Mouse (Mus musculus) limb, embryonic 13.5 days (tissue): ENCODE data around the gene 1810037I17Rik. TPM values are rescaled to one million over a fixed set of nuclear protein-coding genes. Genes with fewer than 3 reads are reported as not detected.
"Not testable (repeated sequence)": the region's sequence is repeated elsewhere in the genome, so short reads cannot be mapped to it uniquely, and the experiment has no call there.

Source experiments
- ATAC-seq: fragments of 200-750 bp; cut with Nextera tagmentation; 2 replicates; pipeline ENCODE4 v1.8.0; 2017; ENCODE audit warnings: low read depth, moderate number of reproducible peaks, moderate TSS enrichment; ENCODE audit not compliant: low FRiP score
- H3K27ac ChIP-seq: fragments of 300-500 bp; sonication (generic); 2 replicates; pipeline ENCODE4 v1.5.1; 2015; ENCODE audit warnings: inconsistent platforms, mild to moderate bottlenecking, moderate library complexity
- H3K27me3 ChIP-seq: fragments of 300-500 bp; sonication (generic); 2 replicates; pipeline ENCODE4 v1.6.1; 2015; ENCODE audit warnings: mild to moderate bottlenecking, inconsistent platforms
- H3K36me3 ChIP-seq: fragments of 300-500 bp; sonication (generic); 2 replicates; pipeline ENCODE4 v1.6.1; 2015; ENCODE audit warnings: inconsistent platforms, mild to moderate bottlenecking, moderate library complexity
- H3K4me1 ChIP-seq: fragments of 300-500 bp; sonication (generic); 2 replicates; pipeline ENCODE4 v1.6.1; 2015; ENCODE audit warnings: inconsistent platforms
- H3K4me2 ChIP-seq: fragments of 300-500 bp; sonication (generic); replicated peaks from 2 replicates; pipeline ENCODE4 v1.6.1; 2015; ENCODE audit warnings: inconsistent platforms, mild to moderate bottlenecking, moderate library complexity
- H3K4me3 ChIP-seq: fragments of 300-500 bp; sonication (generic); 2 replicates; pipeline ENCODE4 v1.5.1; 2015; ENCODE audit warnings: moderate library complexity, mild to moderate bottlenecking, inconsistent platforms
- H3K9ac ChIP-seq: fragments of 300-500 bp; sonication (generic); 2 replicates; pipeline ENCODE4 v1.6.1; 2015; ENCODE audit warnings: mild to moderate bottlenecking, inconsistent platforms
- H3K9me3 ChIP-seq: fragments of 300-500 bp; sonication (generic); 2 replicates; pipeline ENCODE4 v1.6.1; 2016; ENCODE audit warnings: inconsistent platforms
- WGBS: fragments of 180-500 bp; shearing (Covaris S2); methylation state at CpG from one replicate; pipeline ENCODE4 v1.1.7; 2015; 5-methylcytosine and 5-hydroxymethylcytosine counted together
- polyA plus RNA-seq: library from polyadenylated mRNA; unstranded; fragments of >200 nt; fragmentation: Nextera tagmentation; extraction: Ambion mirVana; gene quantifications from 2 replicates; pipeline ENCODE4 v1.2.1, GENCODE M21; 2015

Gene 1810037I17Rik
- polyA plus RNA-seq, 1 experiment from 2014 or later = 79.8 TPM

DNA sequence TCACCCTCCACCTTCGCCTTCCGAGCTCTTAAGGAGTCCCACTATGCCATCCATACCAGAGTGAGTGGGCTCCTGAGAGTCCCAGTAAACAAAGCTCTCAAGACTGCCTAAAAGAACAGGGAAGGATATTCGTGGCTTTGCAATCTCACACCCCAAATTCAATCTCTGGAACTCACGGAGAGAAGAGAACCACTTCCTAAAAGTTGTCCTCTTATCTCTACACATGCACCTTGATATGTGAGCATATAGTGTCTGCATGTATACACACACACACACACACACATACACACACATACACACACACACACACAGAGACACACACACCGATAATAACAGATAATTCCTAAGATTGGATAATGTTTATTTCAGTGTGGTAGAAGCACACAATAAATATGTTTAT, 8.5 kb upstream of the 1810037I17Rik start:
- H3K9ac ChIP-seq = no peak overlapping the region
- no peak overlapping the region for H3K4me3 ChIP-seq
- no peaks in the 10 kb centered on the region for H3K9me3 ChIP-seq
- no peak overlapping the region for H3K27ac ChIP-seq
- H3K36me3 ChIP-seq = no peaks in the 10 kb centered on the region
- H3K4me1 ChIP-seq = no peaks in the 10 kb centered on the region
- no peak overlapping the region for H3K4me2 ChIP-seq
- H3K27me3 ChIP-seq = no peaks in the 10 kb centered on the region
- ATAC-seq = no peak
- WGBS = 83% methylated on average over 5 of the region's 5 CpGs

DNA sequence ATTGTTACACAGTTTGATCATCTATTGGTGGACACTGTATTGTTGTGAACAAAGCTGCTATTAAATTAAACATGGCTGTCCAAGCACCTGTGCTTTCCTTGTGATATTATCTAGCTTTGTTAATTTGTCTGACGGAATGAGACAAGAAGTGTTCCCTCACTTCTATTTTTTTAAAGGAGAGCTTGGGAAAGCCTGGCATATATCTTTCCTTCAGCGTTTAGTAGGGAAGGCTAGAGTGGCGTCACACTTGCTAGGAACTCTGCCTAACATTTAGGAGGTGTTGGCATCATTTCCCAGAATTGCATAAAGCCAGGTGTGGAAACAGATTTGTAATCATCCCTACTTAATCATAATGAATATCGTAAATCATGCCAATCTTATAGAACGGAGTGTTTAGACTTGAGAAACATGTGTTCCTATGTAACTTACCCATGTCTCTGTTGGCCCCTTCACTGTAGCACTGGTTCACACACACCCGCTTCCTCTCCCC, 7.8 kb upstream of the 1810037I17Rik start:
- H3K9me3 ChIP-seq = no peaks in the 10 kb centered on the region
- 80% methylated on average over 6 of the region's 6 CpGs for WGBS

DNA sequence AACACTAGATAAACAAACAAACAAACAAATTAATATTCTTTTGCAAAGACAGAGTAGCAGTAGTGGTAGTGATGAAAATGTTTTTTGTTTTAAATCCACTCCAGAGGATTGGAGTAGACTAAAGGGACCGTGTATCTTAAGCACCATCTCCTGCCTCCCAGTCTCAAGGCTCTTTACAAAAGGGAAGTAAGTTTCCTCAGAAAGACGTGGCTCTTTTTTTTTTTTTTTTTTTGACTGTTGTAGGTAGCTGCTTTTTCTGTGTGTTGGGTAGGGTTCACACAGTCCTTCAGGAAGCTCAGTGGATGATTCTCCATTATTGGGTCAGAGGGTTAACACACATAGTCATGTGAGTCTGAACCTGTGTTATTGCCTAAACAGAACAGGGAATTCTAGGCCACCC, 5.3 kb upstream of the 1810037I17Rik start:
- no peak overlapping the region for H3K4me2 ChIP-seq
- WGBS = 81% methylated on average over 2 of the region's 2 CpGs
- no peak for ATAC-seq
- H3K9me3 ChIP-seq = no peaks in the 10 kb centered on the region
- H3K36me3 ChIP-seq = no peaks in the 10 kb centered on the region
- no peak overlapping the region for H3K4me3 ChIP-seq
- no peak overlapping the region for H3K9ac ChIP-seq
- H3K4me1 ChIP-seq = no peaks in the 10 kb centered on the region
- H3K27me3 ChIP-seq = no peaks in the 10 kb centered on the region
- no peak overlapping the region for H3K27ac ChIP-seq

More for the DNA sequence above, 7.8 kb upstream of the 1810037I17Rik start:
- no peaks in the 10 kb centered on the region for H3K4me1 ChIP-seq
- H3K9ac ChIP-seq = no peak overlapping the region
- H3K4me2 ChIP-seq = no peak overlapping the region
- H3K4me3 ChIP-seq = no peak overlapping the region
- no peak overlapping the region for H3K27ac ChIP-seq
- H3K36me3 ChIP-seq = no peaks in the 10 kb centered on the region
- no peak for ATAC-seq
- H3K27me3 ChIP-seq = no peaks in the 10 kb centered on the region

DNA sequence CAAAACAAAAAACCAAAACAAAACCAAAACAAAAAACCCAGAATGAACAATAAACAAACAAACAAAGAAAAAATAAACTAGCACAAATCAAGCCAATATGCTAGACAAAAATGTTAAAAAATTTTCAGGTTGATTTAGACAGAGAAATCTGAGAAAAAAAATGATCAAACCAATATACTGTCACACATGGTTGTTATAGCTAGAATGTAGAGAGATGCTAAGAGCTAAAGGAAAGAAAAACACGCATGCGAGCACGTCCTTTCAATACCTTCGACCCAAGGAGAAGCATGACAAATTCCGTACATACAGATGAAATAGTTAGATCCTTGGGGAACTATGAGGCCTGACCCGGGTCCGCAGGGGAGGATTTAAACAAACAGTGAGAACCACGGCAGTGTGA, 4.7 kb upstream of the 1810037I17Rik start, which contains the start of gene Gm10959:
Gene Gm10959, minus strand, starts transcription at position 101 of the 400 bp plus-strand sequence.
- Histone ChIP-seq H3K4me2 (no peak within 1 kb of the TSS), H3K4me1 (no peaks in the 10 kb centered on the region), H3K9me3 (no peaks in the 10 kb centered on the region), H3K9ac (no peak within 1 kb of the TSS), H3K36me3 (no peaks in the 10 kb centered on the region), H3K27me3 (no peaks in the 10 kb centered on the region), H3K4me3 (no peak within 1 kb of the TSS), H3K27ac (no peak within 1 kb of the TSS)
- 85% methylated on average over 8 of the region's 8 CpGs for WGBS
- ATAC-seq = no peak

DNA sequence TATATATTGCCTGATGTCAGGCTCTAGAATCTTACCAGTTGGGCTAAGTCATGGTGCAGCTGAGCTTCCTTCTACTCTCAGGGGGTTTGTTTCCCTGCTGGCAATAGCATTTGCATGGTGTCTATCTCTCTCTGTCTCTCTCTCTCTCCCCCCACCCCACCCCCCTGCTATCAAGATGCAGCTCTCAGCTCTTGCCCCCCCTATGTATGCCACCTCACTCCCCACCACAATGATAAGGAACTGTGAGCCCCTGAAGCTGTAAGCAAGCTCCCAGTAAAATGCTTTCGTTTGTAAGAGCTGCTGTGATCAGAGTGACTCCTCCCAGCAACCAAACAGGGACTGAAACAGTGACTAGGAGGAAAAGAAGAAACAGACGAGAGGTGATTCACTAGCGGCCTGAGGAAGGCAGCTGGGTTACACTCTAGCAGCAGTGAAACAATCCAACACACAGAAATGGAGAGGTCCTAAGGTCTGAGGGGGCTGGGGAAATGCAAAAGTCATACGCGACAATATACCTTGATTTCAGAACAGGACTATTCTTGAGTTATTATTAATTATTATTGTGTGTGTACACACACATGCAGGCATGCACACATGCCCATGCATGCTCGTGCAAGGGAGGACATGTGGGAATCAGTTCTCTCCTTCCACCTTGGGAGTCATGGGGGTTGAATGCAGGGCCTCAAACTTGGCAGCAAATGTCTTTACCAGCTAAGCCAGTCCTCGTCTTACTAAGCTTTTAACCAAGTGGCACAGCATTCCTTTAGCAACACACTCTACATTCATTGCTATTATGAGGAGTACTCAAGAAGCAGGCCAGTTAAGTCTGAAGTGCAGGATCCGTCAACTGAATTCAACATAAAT, 3.2 kb upstream of the 1810037I17Rik start:
- Histone ChIP-seq H3K36me3 (no peaks in the 10 kb centered on the region), H3K9me3 (no peaks in the 10 kb centered on the region), H3K4me3 (no peak overlapping the region), H3K4me1 (peaks cover 4% of the 10 kb centered on the region), H3K4me2 (no peak overlapping the region), H3K27me3 (no peaks in the 10 kb centered on the region), H3K27ac (no peak overlapping the region), H3K9ac (no peak overlapping the region)
- ATAC-seq = no peak
- WGBS = 63% methylated on average over 8 of the region's 8 CpGs

DNA sequence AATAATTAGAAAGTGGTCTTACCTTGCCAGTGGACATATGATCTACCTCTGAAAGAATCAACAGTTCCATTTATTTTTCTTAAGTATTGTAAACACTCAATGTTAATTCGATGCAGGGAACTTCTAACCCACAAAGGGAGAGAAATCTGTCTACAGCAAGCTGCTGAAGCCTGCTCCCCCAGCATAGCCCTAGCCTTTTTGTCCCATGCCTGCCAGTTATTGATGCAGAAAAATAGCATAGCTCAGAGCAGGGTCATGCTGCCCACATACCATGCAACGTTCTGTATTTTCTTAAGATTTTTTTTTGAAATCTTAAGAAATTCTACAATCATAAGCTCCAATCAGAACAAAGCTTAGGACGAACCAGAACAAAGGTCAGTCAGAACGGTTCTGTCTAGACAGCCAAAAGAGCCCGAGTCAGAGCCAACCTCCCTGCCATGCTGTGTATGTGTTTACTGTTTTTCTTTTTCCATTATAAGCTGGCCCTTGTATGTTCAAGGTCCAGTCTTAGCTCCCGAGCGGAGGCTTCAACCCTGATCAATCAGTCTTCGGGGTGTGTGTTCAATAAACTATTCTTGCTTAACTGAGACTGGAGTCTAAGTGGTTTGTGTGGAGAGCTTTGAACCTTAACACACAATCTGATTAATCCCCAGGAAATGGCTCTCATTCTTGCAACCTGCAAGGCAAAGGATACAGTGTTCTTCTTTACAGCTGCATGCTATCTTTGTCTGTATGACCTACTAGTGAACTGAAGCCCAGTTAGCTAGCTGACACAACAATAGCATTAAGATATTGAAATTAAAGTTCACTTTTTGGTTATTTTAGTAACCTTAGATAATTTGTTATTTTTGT, 2.1 kb upstream of the 1810037I17Rik start:
- H3K36me3 ChIP-seq = peaks cover 8% of the 10 kb centered on the region; the same call in 1 of the 2 replicates
- H3K4me2 ChIP-seq = no peak overlapping the region
- H3K9me3 ChIP-seq = no peaks in the 10 kb centered on the region
- no peaks in the 10 kb centered on the region for H3K27me3 ChIP-seq
- ATAC-seq = no peak
- no peak overlapping the region for H3K9ac ChIP-seq
- WGBS = 91% methylated on average over 8 of the region's 8 CpGs
- H3K4me3 ChIP-seq = no peak overlapping the region
- H3K27ac ChIP-seq = no peak overlapping the region
- H3K4me1 ChIP-seq = peaks cover 12% of the 10 kb centered on the region

DNA sequence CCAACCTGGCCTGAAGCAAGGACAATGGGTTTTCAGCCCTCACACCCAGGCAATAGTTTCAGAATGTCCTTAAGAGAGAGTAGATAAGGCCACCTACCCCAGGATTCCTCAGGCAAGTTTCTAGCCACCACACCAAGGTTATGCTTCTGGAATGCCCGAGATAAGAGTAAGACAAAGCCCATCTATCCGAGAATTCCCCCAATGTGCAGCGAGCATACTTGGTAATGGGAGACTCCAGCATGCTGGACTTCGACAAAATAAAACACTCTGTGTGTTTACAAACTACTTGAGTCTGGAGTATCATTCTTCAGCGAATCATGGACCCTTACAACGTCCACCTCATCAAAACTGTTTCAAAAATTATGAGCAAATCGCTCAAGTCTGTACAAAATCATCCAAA, 856 bp upstream of the 1810037I17Rik start:
- H3K9ac ChIP-seq = no peak overlapping the region
- H3K4me3 ChIP-seq = peak overlapping the region; percentile 60; the same call in 1 of the 2 replicates
- no peaks in the 10 kb centered on the region for H3K9me3 ChIP-seq
- no peak for ATAC-seq
- no peaks in the 10 kb centered on the region for H3K27me3 ChIP-seq
- H3K4me2 ChIP-seq = peak overlapping the region; percentile 64
- H3K36me3 ChIP-seq = peaks cover 15% of the 10 kb centered on the region; the same call in 1 of the 2 replicates
- 77% methylated on average over 7 of the region's 7 CpGs for WGBS
- no peak overlapping the region for H3K27ac ChIP-seq
- peaks cover 12% of the 10 kb centered on the region for H3K4me1 ChIP-seq

DNA sequence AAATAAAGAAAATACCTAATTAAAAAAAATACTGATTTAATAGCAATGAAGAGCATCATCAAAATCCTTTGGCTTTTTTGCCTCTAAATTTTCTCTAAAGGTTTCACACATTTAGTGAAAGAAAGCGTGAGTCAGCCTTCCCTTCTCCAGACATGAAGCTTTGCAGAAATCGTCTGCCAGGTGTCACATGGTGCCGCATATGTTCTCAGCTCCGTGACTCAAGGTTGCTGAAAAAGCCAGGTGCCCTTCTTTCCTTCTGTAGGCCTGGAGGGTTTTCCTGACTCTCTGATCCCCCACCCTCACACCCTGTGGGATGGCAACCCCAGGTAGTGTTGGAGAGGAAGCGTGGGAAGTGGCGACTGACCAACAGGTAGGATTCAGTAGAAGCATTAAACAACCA, 5.7 kb downstream of the 1810037I17Rik start:
- H3K4me2 ChIP-seq = no peak overlapping the region
- H3K36me3 ChIP-seq = peaks cover 26% of the 10 kb centered on the region
- H3K4me3 ChIP-seq = no peak overlapping the region
- peaks cover 12% of the 10 kb centered on the region for H3K4me1 ChIP-seq
- H3K27me3 ChIP-seq = no peaks in the 10 kb centered on the region
- no peak overlapping the region for H3K9ac ChIP-seq
- WGBS = 86% methylated on average over 6 of the region's 6 CpGs
- no peak overlapping the region for H3K27ac ChIP-seq
- no peaks in the 10 kb centered on the region for H3K9me3 ChIP-seq
- ATAC-seq = no peak

DNA sequence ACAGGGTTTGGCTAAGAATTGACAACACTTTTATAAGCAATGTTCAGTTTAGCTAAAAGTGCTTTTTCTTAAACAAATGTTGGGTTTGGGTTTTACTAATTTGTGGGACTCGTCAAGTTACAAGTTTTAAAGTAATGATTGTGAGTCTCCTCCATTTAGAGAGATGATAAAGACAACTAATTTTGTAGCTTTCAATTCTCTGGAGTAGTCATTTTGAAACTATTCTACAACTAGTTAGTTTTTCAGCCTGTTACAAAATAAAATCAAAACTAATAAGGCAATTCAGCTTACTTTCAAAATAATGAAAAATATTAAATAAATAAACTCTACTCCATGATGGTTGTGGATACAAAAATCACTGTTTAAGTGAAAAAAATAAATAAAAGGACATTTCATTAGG, 8.5 kb downstream of the 1810037I17Rik start:
- no peaks in the 10 kb centered on the region for H3K27me3 ChIP-seq
- no peak overlapping the region for H3K4me3 ChIP-seq
- 94% methylated on average over 1 of the region's 1 CpGs for WGBS
- H3K36me3 ChIP-seq = peaks cover 18% of the 10 kb centered on the region
- no peaks in the 10 kb centered on the region for H3K4me1 ChIP-seq
- H3K27ac ChIP-seq = no peak overlapping the region
- no peaks in the 10 kb centered on the region for H3K9me3 ChIP-seq
- no peak for ATAC-seq
- H3K9ac ChIP-seq = no peak overlapping the region
- no peak overlapping the region for H3K4me2 ChIP-seq

DNA sequence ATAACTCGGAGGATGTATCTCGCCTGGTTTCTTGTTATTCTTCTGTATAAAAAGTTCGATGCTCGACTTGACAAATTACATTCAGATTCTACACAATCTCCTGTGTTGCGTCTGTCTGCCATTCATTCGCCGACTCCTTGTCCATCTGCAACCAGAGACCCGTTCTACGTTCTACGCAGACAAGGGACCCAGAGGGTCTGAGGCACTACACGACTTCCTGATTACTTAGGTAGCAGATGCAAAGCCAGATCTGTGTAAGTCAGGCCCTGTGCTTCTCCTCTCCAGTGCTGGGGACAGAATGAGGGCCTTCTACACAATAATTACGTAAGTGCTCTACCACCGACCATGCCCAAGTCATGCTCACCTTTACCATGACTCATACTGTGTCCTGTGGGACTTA, 13.2 kb downstream of the 1810037I17Rik start:
- not testable (repeated sequence) for H3K9me3 ChIP-seq, H3K27ac ChIP-seq, H3K27me3 ChIP-seq, ATAC-seq, H3K4me3 ChIP-seq, H3K9ac ChIP-seq, H3K4me2 ChIP-seq, H3K4me1 ChIP-seq
- H3K36me3 ChIP-seq = peaks cover 16% of the 10 kb centered on the region
- WGBS = 87% methylated on average over 13 of the region's 13 CpGs

DNA sequence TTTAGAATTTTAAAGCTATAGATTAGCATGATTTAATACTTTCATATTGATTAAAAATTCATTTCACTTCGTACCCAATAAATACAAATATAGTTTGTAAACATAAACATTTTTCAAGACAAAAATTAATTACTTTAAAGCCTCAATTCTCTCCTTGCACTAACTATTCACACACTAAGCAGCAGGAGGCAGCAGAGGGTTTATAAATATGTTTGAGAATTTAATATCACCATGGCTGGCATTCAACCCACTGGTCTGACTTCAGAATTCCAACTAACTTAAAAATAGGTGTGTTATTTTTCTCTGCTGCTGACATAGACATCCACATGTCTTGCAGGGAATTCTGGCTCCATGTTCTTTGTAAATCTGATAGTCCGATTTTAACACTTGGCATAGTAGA, 15.2 kb downstream of the 1810037I17Rik start:
- Histone ChIP-seq H3K27ac (no peak overlapping the region), H3K27me3 (no peaks in the 10 kb centered on the region)
- WGBS = 74% methylated on average over 2 of the region's 2 CpGs

DNA sequence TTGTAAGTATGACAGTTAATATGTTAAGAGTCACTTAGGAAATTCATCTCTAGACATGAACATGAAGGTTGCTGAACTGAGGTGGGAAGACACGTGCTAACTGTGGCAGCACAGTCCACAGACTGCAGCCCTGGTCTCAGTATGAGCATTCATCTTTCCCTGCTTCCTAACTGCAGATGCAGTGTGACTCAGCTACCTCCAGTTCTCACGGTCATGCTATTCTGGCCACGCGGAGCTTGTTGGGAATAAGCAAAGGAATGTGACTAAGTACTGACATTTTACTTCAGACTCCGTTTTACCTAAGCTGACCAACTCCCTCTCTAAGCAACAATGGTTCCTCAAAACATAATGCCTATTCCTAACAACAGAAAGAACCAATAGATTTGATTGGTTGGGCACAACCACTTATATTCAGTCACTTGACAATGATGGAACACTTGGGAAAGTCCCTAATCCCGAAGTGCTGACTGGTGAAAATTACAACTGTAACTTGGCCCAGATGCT, 19.4 kb downstream of the 1810037I17Rik start:
- no peak overlapping the region for H3K4me2 ChIP-seq
- WGBS = 82% methylated on average over 6 of the region's 6 CpGs
- H3K4me1 ChIP-seq = no peaks in the 10 kb centered on the region

More for the DNA sequence above, 15.2 kb downstream of the 1810037I17Rik start:
- H3K4me3 ChIP-seq = no peak overlapping the region
- H3K4me2 ChIP-seq = no peak overlapping the region
- H3K36me3 ChIP-seq = peaks cover 9% of the 10 kb centered on the region
- H3K9ac ChIP-seq = no peak overlapping the region
- no peak for ATAC-seq
- H3K9me3 ChIP-seq = no peaks in the 10 kb centered on the region
- no peaks in the 10 kb centered on the region for H3K4me1 ChIP-seq

More for the DNA sequence above, 19.4 kb downstream of the 1810037I17Rik start:
- Histone ChIP-seq H3K9ac (no peak overlapping the region), H3K27me3 (no peaks in the 10 kb centered on the region), H3K9me3 (no peaks in the 10 kb centered on the region), H3K4me3 (no peak overlapping the region), H3K27ac (no peak overlapping the region), H3K36me3 (peaks cover 5% of the 10 kb centered on the region; the same call in 1 of the 2 replicates)
- no peak for ATAC-seq
